Mouse (Mus musculus) frontal cortex, postnatal 25 days (tissue): ENCODE measurements at regions not wholly inside any gene's neighbourhood (a gene's known extent, or its start where the extent isn't known, plus 50 kb on each side); places are given as distances from the start of the nearest gene placed in this dataset.

Source experiments
- DNase-seq, 2 experiments: peaks; one replicate each; pipeline ENCODE4 v3.0.0; 2022; ENCODE audit warnings: low spot score in 2 of 2

- DNase-seq = no peak
Observed at GRCm38 (mm10) chr16:21274012-21274528, 69.5 kb downstream of the Ephb3 start.

GRCm38 (mm10) chr16:21277789-21278342, 73.3 kb downstream of the Ephb3 start:
- no peak for DNase-seq

- DNase-seq = no peak
Observed at GRCm38 (mm10) chr16:21278387-21278786, 73.8 kb downstream of the Ephb3 start.

GRCm38 (mm10) chr16:21280200-21280627, 75.7 kb downstream of the Ephb3 start:
- no peak for DNase-seq

- DNase-seq = no peak
Observed at GRCm38 (mm10) chr16:21281958-21282730, 77.6 kb downstream of the Ephb3 start.

GRCm38 (mm10) chr16:21286099-21286498, 81.5 kb downstream of the Ephb3 start:
- DNase-seq = no peak

GRCm38 (mm10) chr16:21289528-21289927, 85.0 kb downstream of the Ephb3 start:
- peak; percentile 15 to 35 for DNase-seq

GRCm38 (mm10) chr16:21293010-21293409, 88.5 kb downstream of the Ephb3 start:
- DNase-seq = no peak

GRCm38 (mm10) chr16:21293569-21293968, 89.0 kb downstream of the Ephb3 start:
- DNase-seq = no peak

GRCm38 (mm10) chr16:21294677-21295411, 90.3 kb downstream of the Ephb3 start:
- no peak for DNase-seq

- DNase-seq = no peak
Observed at GRCm38 (mm10) chr16:21295956-21296733, 91.6 kb downstream of the Ephb3 start.

GRCm38 (mm10) chr16:21296786-21297185, 92.2 kb downstream of the Ephb3 start:
- no peak for DNase-seq

- no peak for DNase-seq
Observed at GRCm38 (mm10) chr16:21298866-21299265, 94.3 kb downstream of the Ephb3 start.

GRCm38 (mm10) chr16:21305859-21306258, 101.3 kb downstream of the Ephb3 start:
- DNase-seq = no peak

GRCm38 (mm10) chr16:21308513-21308912, 104.0 kb downstream of the Ephb3 start:
- DNase-seq = no peak

GRCm38 (mm10) chr16:21310636-21311615, 106.4 kb downstream of the Ephb3 start:
- peak; percentile 27 to 33 for DNase-seq

GRCm38 (mm10) chr16:21311781-21312180, 107.2 kb downstream of the Ephb3 start:
- no peak for DNase-seq

- no peak for DNase-seq
Observed at GRCm38 (mm10) chr16:21315751-21316151, 107.2 kb upstream of the Vps8 start.

- no peak for DNase-seq
Observed at GRCm38 (mm10) chr16:21318009-21318639, 104.8 kb upstream of the Vps8 start.
